Mouse (Mus musculus) ES-CJ7 (cell line): ENCODE measurements around the gene Pcgf1.
A peak's percentile ranks its signal among the peaks of the same experiment; 100 is the strongest.

ENCODE experiments used
- DNase-seq: peaks from one replicate; pipeline ENCODE4 v3.0.0; 2011; ENCODE audit warnings: low read depth, low spot score

Pcgf1 gene

GRCm38 (mm10) chr6:83065995-83066394 lies 11.7 kb upstream of the Pcgf1 start:
- DNase-seq: no peak

GRCm38 (mm10) chr6:83066441-83066840 lies 11.2 kb upstream of the Pcgf1 start:
- DNase-seq: peak; percentile 57

- peak; percentile 58 for DNase-seq
Observed at GRCm38 (mm10) chr6:83068221-83068620, 9.4 kb upstream of the Pcgf1 start.

- DNase-seq: no peak
Observed at GRCm38 (mm10) chr6:83068706-83069487, 8.8 kb upstream of the Pcgf1 start.

- no peak for DNase-seq
Observed at GRCm38 (mm10) chr6:83069488-83070246, 8.0 kb upstream of the Pcgf1 start.

GRCm38 (mm10) chr6:83070247-83070310 lies 7.6 kb upstream of the Pcgf1 start, which contains the start of gene Tlx2:
Gene Tlx2 (minus strand): TSS chr6:83070293.
- no peak for DNase-seq

GRCm38 (mm10) chr6:83070311-83071219 lies 7.1 kb upstream of the Pcgf1 start:
- DNase-seq: peak; percentile 82

GRCm38 (mm10) chr6:83071220-83071619 lies 6.4 kb upstream of the Pcgf1 start:
- peak; percentile 41 for DNase-seq

GRCm38 (mm10) chr6:83074979-83075378 lies 2.7 kb upstream of the Pcgf1 start:
- DNase-seq: peak; percentile 49

GRCm38 (mm10) chr6:83078324-83078858 lies 722 bp downstream of the Pcgf1 start:
- peak; percentile 98 for DNase-seq

- DNase-seq: no peak
Observed at GRCm38 (mm10) chr6:83080210-83080609, 2.5 kb downstream of the Pcgf1 start.

- no peak for DNase-seq
Observed at GRCm38 (mm10) chr6:83083497-83083896, 5.8 kb downstream of the Pcgf1 start.

GRCm38 (mm10) chr6:83084477-83084876 lies 6.8 kb downstream of the Pcgf1 start:
- DNase-seq: no peak

- no peak for DNase-seq
Observed at GRCm38 (mm10) chr6:83086121-83087035, 8.7 kb downstream of the Pcgf1 start, which contains the start of gene Lbx2. Gene Lbx2 (plus strand): TSS chr6:83086367.

GRCm38 (mm10) chr6:83087205-83087925 lies 9.7 kb downstream of the Pcgf1 start:
- DNase-seq: no peak

GRCm38 (mm10) chr6:83087926-83088260 lies 10.2 kb downstream of the Pcgf1 start:
- DNase-seq: no peak

- DNase-seq: no peak
Observed at GRCm38 (mm10) chr6:83092416-83093127, 14.9 kb downstream of the Pcgf1 start.

GRCm38 (mm10) chr6:83095968-83096367 lies 18.3 kb downstream of the Pcgf1 start:
- DNase-seq: no peak

- DNase-seq: no peak
Observed at GRCm38 (mm10) chr6:83098411-83098810, 20.7 kb downstream of the Pcgf1 start.

GRCm38 (mm10) chr6:83101316-83101687 lies 23.6 kb downstream of the Pcgf1 start, which contains the start of the genes Ccdc142 and Gm42688:
Gene Ccdc142 (plus strand): TSS chr6:83101601.
Gene Gm42688 (plus strand): TSS chr6:83101617.
- DNase-seq: peak; percentile 97
